Mouse (Mus musculus) c-Kit-positive CD71-positive TER-119-negative erythroid progenitor cells, embryonic 14.5 days (primary cell): ENCODE measurements around the gene Map4k4.

Source experiments
- DNase-seq: peaks from one replicate; pipeline ENCODE4 v3.0.0-alpha.2; 2013; ENCODE audit warnings: low read depth

Map4k4 gene

DNA sequence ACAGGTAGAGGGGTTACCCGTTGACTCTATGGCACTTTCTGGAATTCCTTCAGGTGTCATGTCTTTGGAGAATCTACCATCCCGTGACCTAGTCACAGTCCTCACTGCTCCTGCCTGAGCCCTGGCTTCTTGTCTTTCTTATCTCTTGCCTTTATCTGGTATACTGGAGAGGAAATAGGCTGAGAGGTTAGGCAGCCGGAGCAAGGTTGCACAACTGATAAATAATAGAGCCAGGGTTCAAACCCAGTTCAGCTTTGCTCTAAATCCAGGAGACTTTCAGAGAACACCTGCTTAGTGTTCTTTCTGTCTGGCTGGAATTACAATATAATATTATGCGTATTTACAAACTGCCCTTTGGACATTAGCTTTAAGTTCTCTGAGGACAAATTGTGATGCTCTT, 2.0 kb upstream of the Map4k4 start:
- no peak for DNase-seq

GRCm38 (mm10) chr1:39901063-39901811, 524 bp downstream of the Map4k4 start:
- no peak for DNase-seq

DNA sequence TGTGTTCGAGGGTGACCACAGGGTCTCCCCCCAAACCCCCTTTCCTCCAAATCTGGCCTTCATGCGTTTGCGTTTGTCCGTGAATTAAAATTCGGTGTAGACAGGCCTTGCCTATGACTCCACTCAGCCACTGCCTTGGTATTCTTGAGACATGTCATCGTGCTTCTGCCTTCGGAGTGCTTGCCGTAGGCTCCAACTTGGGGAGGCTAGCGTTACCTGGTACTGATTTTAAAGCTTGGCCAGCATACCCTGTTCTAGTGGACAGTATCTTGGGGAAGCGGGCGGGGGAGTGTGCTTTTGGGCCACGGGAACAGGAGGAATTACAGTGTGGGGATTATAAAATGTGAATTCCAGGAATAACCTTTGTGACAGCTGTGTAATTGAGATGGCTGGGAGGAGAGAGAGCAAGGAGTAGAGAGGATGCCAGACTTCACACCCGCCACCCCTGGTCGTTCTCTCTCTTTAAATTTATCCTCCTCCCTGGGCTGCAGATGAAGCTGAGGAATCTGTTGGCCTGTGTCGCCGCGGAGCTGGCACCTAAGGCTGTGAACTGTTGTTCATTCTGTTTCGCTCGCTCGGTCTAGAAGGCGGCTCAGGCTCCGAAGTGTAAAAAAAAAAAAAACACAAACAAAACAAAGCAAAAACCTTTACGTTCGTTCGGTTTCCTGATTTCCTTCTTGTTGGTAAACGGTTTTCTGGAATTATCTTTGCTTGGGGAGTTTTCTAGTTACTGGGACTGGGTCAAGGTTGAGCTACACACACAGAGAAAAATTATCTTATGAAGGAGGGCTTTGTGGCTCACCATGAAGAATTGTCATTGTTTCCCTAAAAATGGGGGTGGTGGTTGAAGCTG, 1.4 kb downstream of the Map4k4 start:
- DNase-seq = no peak

DNA sequence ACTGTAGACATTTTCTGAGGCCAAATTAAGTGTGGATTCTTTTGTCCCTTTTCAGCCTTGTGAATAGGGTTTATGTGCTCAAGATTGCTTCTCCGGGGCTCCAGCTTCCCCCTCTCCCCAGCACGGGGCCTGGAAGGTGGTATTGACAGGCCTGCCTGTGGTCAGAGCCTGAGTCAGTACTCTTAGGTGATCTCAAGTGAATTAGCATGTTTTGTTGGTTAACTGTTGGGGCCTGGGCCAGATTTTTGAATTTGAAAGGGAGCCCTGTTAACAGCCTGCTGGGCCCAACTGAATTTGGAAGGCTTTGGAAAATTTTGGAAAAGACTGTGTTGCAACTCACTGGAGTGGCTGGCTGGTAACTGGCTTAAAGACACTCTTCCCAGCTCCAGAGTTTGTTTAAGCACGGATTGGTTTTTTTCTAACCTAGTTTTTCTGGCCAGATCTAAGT, 2.0 kb downstream of the Map4k4 start:
- no peak for DNase-seq

- no peak for DNase-seq
These were observed 4.0 kb downstream of the Map4k4 start for GRCm38 (mm10) chr1:39904720-39905119.

GRCm38 (mm10) chr1:39906921-39907320, 6.2 kb downstream of the Map4k4 start:
- no peak for DNase-seq

- no peak for DNase-seq
These were observed 8.3 kb downstream of the Map4k4 start for GRCm38 (mm10) chr1:39908976-39909375.

GRCm38 (mm10) chr1:39911446-39911845, 10.7 kb downstream of the Map4k4 start:
- no peak for DNase-seq

DNA sequence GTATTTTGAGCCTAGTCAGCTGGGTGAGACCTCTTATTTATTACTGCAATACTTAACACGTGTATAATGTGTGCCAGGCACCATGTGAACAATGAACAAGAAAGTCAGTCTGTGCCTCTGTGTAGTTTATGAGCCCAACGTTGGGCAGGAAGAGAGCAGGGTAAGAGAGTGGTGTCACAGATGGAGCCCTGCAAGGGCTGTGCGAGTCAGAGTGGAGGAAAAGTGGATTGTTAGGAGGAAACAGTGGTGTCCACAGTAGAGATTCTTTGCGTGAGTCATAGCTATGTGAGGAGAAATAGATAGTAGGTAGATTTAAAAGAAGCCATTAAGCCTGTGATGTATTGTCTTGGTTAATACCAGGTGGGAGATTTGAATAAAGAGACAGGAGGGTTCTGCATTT, 12.5 kb downstream of the Map4k4 start:
- DNase-seq = no peak

GRCm38 (mm10) chr1:39916144-39916543, 15.4 kb downstream of the Map4k4 start:
- no peak for DNase-seq

- DNase-seq = no peak
These were observed 17.3 kb downstream of the Map4k4 start for GRCm38 (mm10) chr1:39917855-39918516.

GRCm38 (mm10) chr1:39918517-39919115, 17.9 kb downstream of the Map4k4 start:
- DNase-seq = no peak

GRCm38 (mm10) chr1:39920616-39921015, 19.9 kb downstream of the Map4k4 start:
- DNase-seq = no peak

DNA sequence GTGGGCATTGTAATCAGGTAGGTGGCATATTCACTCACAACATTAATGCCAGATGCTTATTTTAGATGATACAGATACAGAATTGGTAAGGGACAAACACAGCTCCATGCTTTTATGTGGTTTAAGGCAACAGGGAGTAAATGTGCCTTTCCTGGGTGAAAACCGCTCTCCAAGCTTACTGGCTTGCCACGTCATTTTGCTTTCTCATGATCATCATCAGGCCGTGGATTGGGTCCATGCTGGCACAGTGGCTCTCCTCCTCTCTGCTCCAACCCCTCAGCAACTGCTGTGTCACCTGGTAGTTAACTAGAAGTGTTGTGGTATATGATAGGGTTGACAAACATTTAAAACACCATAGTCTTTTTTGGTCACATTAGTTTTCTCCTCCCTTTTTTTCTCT, 21.3 kb downstream of the Map4k4 start:
- no peak for DNase-seq

- no peak for DNase-seq
These were observed 22.0 kb downstream of the Map4k4 start for GRCm38 (mm10) chr1:39922714-39923113.

GRCm38 (mm10) chr1:39923395-39924337, 23.0 kb downstream of the Map4k4 start:
- DNase-seq = no peak

DNA sequence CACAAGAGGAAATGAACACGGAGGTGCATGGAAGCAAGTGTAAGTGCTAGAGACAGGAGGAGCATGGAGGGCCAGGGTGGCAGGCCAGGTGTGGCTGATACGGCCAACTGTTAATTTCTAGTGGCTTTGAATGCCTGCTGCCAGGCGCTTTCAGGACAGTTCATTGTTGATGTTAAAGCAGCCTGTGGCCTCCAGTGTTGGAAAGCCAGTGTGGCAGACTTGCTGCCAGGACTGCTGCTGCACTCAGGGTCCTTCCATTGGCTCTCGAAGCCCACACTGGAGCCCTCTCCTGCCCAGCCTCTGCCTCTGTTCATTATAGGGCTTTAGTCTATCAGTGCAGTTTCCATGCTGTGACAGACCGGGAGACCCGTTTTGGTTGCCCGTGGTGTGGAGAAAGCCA, 30.3 kb downstream of the Map4k4 start:
- DNase-seq = no peak

DNA sequence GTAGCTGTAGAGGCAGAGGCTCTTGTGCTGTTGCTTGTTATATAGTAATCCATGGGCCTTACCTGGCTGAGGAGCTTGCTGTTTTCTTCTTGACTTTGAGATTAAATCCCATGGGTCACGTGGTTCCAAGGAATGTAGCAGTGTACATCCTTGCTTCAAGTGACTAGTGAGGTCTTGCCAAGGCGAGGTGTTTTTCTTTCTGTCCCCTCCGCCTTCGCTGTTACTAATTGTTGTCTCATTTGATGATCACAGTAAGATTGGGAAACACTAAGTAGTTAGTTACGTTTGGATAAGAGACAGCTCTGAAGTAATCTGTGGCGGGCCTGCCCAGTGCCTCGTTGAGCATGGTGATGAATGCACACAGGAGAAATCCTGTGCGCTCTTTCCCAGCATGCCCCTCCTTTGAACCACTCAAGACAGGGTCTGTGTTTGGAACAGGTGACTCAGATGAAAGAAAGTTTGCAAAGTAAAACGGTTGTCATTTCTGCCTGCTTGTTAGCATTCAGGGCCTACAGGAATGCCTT, 31.6 kb downstream of the Map4k4 start:
- DNase-seq = no peak

- no peak for DNase-seq
These were observed 32.2 kb downstream of the Map4k4 start for GRCm38 (mm10) chr1:39932922-39933321.

GRCm38 (mm10) chr1:39934954-39935353, 34.2 kb downstream of the Map4k4 start:
- DNase-seq = no peak

- DNase-seq = no peak
These were observed 34.9 kb downstream of the Map4k4 start for GRCm38 (mm10) chr1:39935616-39936015.
